Mouse (Mus musculus) stomach, embryonic 15.5 days (tissue): ENCODE data around the gene Rxfp2. TPM values are rescaled to one million over a fixed set of nuclear protein-coding genes. Genes with fewer than 3 reads are reported as not detected.

Experiments used
- polyA plus RNA-seq: library from polyadenylated mRNA; unstranded; fragments of >200 nt; fragmentation: Nextera tagmentation; extraction: Ambion mirVana; gene quantifications from 2 replicates; pipeline ENCODE4 v1.2.1, GENCODE M21; 2015

Gene Rxfp2
- polyA plus RNA-seq, 1 experiment from 2014 or later: 0.12 TPM

Other genes with a start within 250 kb of the Rxfp2 start
- 8.6 and 9.7 TPM in 2 replicates for gene Fry, start 100.0 kb downstream of the Rxfp2 start, polyA plus RNA-seq